Mouse (Mus musculus) CH12.LX (cell line): ENCODE measurements around the gene Lrp11. TPM values are rescaled to one million over a fixed set of nuclear protein-coding genes. Genes with fewer than 3 reads are reported as not detected.

Experiments used
- DNase-seq: peaks from one replicate; pipeline ENCODE4 v3.0.0-alpha.2; 2013; ENCODE audit errors: extremely low read depth
- H3K27ac ChIP-seq: 2 replicates; pipeline ENCODE4 v1.5.1; 2012; ENCODE audit warnings: low read depth, mild to moderate bottlenecking, control low read depth, moderate library complexity; ENCODE audit not compliant: insufficient read depth
- H3K27me3 ChIP-seq: replicated peaks from 2 replicates; pipeline ENCODE3; 2012; ENCODE audit warnings: inconsistent platforms
- H3K36me3 ChIP-seq, 2 experiments: replicated peaks in 1 of 2; 2 replicates each; pipeline versions ENCODE3 to v1.6.1; 2012; ENCODE audit warnings: inconsistent platforms in 1 of 2, low read length in 1 of 2, mild to moderate bottlenecking in 1 of 2, mixed read lengths in 1 of 2, moderate library complexity in 1 of 2; ENCODE audit not compliant: control insufficient read depth in 1 of 2, insufficient read depth in 1 of 2
- H3K4me1 ChIP-seq, 2 experiments: 2 replicates each; pipeline ENCODE4 v1.6.1; 2012; ENCODE audit warnings: inconsistent platforms in 1 of 2, moderate library complexity in 1 of 2; ENCODE audit not compliant: insufficient read depth in 2 of 2, control insufficient read depth in 1 of 2
- H3K4me2 ChIP-seq: 2 replicates; pipeline ENCODE4 v1.6.1; 2012; ENCODE audit warnings: low read depth, mild to moderate bottlenecking, control low read depth; ENCODE audit not compliant: poor library complexity, insufficient read depth, severe bottlenecking
- H3K4me3 ChIP-seq, 3 experiments: fragments of 150-350 bp in 1 of 3; sonication (generic) in 1 of 3; replicated peaks in 1 of 3; 2 replicates each; pipeline versions ENCODE3 to v1.5.1; 2011 to 2012; ENCODE audit warnings: low read depth in 2 of 3, low read length in 2 of 3, mild to moderate bottlenecking in 2 of 3, moderate library complexity in 2 of 3, control low read depth in 1 of 3, improper control_type of control experiment in 1 of 3, inconsistent platforms in 1 of 3, mixed read lengths in 1 of 3; ENCODE audit not compliant: poor library complexity in 1 of 3
- H3K79me2 ChIP-seq: replicated peaks from 2 replicates; pipeline ENCODE4 v1.6.1; 2012; ENCODE audit warnings: mild to moderate bottlenecking, moderate library complexity; ENCODE audit not compliant: control insufficient read depth, poor library complexity, insufficient read depth, severe bottlenecking; ENCODE audit errors: extremely low read depth
- H3K9ac ChIP-seq: 2 replicates; pipeline ENCODE4 v1.6.1; 2012; ENCODE audit warnings: low read depth, mild to moderate bottlenecking, control low read depth, moderate library complexity; ENCODE audit not compliant: insufficient read depth
- H3K9me3 ChIP-seq: replicated peaks from 2 replicates; pipeline ENCODE3; 2012; ENCODE audit warnings: low read length, inconsistent platforms, mixed read lengths
- BHLHE40 ChIP-seq: IDR thresholded peaks from 2 replicates; pipeline ENCODE4 v1.6.1; 2011; ENCODE audit warnings: mild to moderate bottlenecking, low read depth, low read length, improper control_type of control experiment
- CHD1 ChIP-seq: IDR thresholded peaks from 2 replicates; pipeline ENCODE4 v1.6.1; 2012; ENCODE audit warnings: low read depth, low read length, improper control_type of control experiment, inconsistent platforms
- CHD2 ChIP-seq: IDR thresholded peaks from 2 replicates; pipeline ENCODE4 v1.6.1; 2011; ENCODE audit warnings: low read length, improper control_type of control experiment
- CTCF ChIP-seq, 2 experiments: IDR thresholded peaks in 1 of 2; conservative IDR thresholded peaks in 1 of 2; 2 replicates each; pipeline ENCODE4 v1.5.1; 2011 to 2012; ENCODE audit warnings: low read depth in 2 of 2, low read length in 2 of 2, improper control_type of control experiment in 1 of 2, inconsistent platforms in 1 of 2, mild to moderate bottlenecking in 1 of 2, moderate library complexity in 1 of 2
- E2F4 ChIP-seq: IDR thresholded peaks from 2 replicates; pipeline ENCODE4 v1.6.1; 2011; ENCODE audit warnings: low read depth, low read length, improper control_type of control experiment; ENCODE audit not compliant: insufficient replicate concordance
- ETS1 ChIP-seq: conservative IDR thresholded peaks from 2 replicates; pipeline ENCODE4 v1.6.1; 2012; ENCODE audit warnings: low read depth, mild to moderate bottlenecking, inconsistent platforms, low read length, improper control_type of control experiment, moderate library complexity
- HCFC1 ChIP-seq: IDR thresholded peaks from 2 replicates; pipeline ENCODE4 v1.6.1; 2012; ENCODE audit warnings: low read depth, mild to moderate bottlenecking, inconsistent platforms, low read length, improper control_type of control experiment
- IRF4 ChIP-seq: IDR thresholded peaks from 2 replicates; pipeline ENCODE4 v1.6.1; 2014; ENCODE audit warnings: low read depth, mild to moderate bottlenecking, inconsistent platforms, low read length, improper control_type of control experiment
- JUN ChIP-seq: IDR thresholded peaks from 2 replicates; pipeline ENCODE4 v1.6.1; 2011; ENCODE audit warnings: low read depth, mild to moderate bottlenecking, low read length, improper control_type of control experiment, moderate library complexity; ENCODE audit not compliant: insufficient read depth
- JUND ChIP-seq: conservative IDR thresholded peaks from 2 replicates; pipeline ENCODE4 v1.6.1; 2011; ENCODE audit warnings: low read depth, low read length, improper control_type of control experiment
- KAT2A ChIP-seq: IDR thresholded peaks from 2 replicates; pipeline ENCODE4 v1.6.1; 2012; ENCODE audit warnings: low read length, improper control_type of control experiment, inconsistent platforms; ENCODE audit not compliant: insufficient replicate concordance
- MAFK ChIP-seq: IDR thresholded peaks from 2 replicates; pipeline ENCODE4 v1.6.1; 2011; ENCODE audit warnings: low read length, improper control_type of control experiment; ENCODE audit not compliant: insufficient replicate concordance
- MAX ChIP-seq: IDR thresholded peaks from 2 replicates; pipeline ENCODE4 v1.6.1; 2011; ENCODE audit warnings: low read length, improper control_type of control experiment
- MAZ ChIP-seq: IDR thresholded peaks from 2 replicates; pipeline ENCODE4 v1.6.1; 2012; ENCODE audit warnings: low read depth, mild to moderate bottlenecking, inconsistent platforms, low read length, improper control_type of control experiment, moderate library complexity
- MYC ChIP-seq: IDR thresholded peaks from 2 replicates; pipeline ENCODE4 v1.6.1; 2011; ENCODE audit warnings: low read depth, mild to moderate bottlenecking, improper control_type of control experiment, low read length
- NELFE ChIP-seq: IDR thresholded peaks from 2 replicates; pipeline ENCODE4 v1.6.1; 2011; ENCODE audit warnings: low read depth, low read length, improper control_type of control experiment
- NRF1 ChIP-seq: IDR thresholded peaks from 2 replicates; pipeline ENCODE4 v1.6.1; 2014; ENCODE audit warnings: low read depth, mild to moderate bottlenecking, inconsistent platforms, low read length, improper control_type of control experiment, moderate library complexity
- PAX5 ChIP-seq: IDR thresholded peaks from 2 replicates; pipeline ENCODE4 v1.6.1; 2012; ENCODE audit warnings: low read length, inconsistent platforms, mixed read lengths
- POLR2A ChIP-seq: IDR thresholded peaks from 2 replicates; pipeline ENCODE4 v1.6.1; 2011; ENCODE audit warnings: low read depth, mild to moderate bottlenecking, improper control_type of control experiment, low read length
- POLR2AphosphoS2 ChIP-seq: IDR thresholded peaks from 2 replicates; pipeline ENCODE4 v1.6.1; 2011; ENCODE audit warnings: low read depth, low read length, improper control_type of control experiment
- RCOR1 ChIP-seq: conservative IDR thresholded peaks from 2 replicates; pipeline ENCODE4 v1.6.1; 2012; ENCODE audit warnings: low read depth, mild to moderate bottlenecking, inconsistent platforms, low read length, improper control_type of control experiment
- SIN3A ChIP-seq: IDR thresholded peaks from 2 replicates; pipeline ENCODE4 v1.6.1; 2012; ENCODE audit warnings: low read length, improper control_type of control experiment, inconsistent platforms
- SMC3 ChIP-seq: IDR thresholded peaks from 2 replicates; pipeline ENCODE4 v1.6.1; 2011; ENCODE audit warnings: low read depth, low read length, improper control_type of control experiment
- TBP ChIP-seq: conservative IDR thresholded peaks from 2 replicates; pipeline ENCODE4 v1.6.1; 2011; ENCODE audit warnings: low read depth, low read length, improper control_type of control experiment
- TCF12 ChIP-seq: IDR thresholded peaks from 2 replicates; pipeline ENCODE4 v1.6.1; 2014; ENCODE audit warnings: low read depth, mild to moderate bottlenecking, inconsistent platforms, low read length, improper control_type of control experiment
- UBTF ChIP-seq: IDR thresholded peaks from 2 replicates; pipeline ENCODE4 v1.6.1; 2012; ENCODE audit warnings: low read depth, mild to moderate bottlenecking, inconsistent platforms, low read length, improper control_type of control experiment, moderate library complexity
- USF2 ChIP-seq: conservative IDR thresholded peaks from 2 replicates; pipeline ENCODE4 v1.6.1; 2011; ENCODE audit warnings: low read depth, low read length, improper control_type of control experiment
- ZNF384 ChIP-seq: IDR thresholded peaks from 2 replicates; pipeline ENCODE4 v1.6.1; 2012; ENCODE audit warnings: low read depth, low read length, improper control_type of control experiment, inconsistent platforms
- dilution Hi-C: fragments of 300-500 bp; cut with MboI; formaldehyde crosslinking; loops from 2 replicates; pipeline ENCODE4 v1.14.3; 2020; ENCODE audit warnings: low sequenced_read_pairs; ENCODE audit not compliant: extremely low pct_unique_long_range_greater_than_20kb, extremely low pct_ligation_motif_present
- in situ Hi-C: fragments of 300-500 bp; cut with MboI; formaldehyde crosslinking; loops from 3 replicates; pipeline ENCODE4 v1.14.3; 2019; ENCODE audit warnings: low sequenced_read_pairs, low pct_ligation_motif_present, low pct_unique_long_range_greater_than_20kb, mixed read lengths
- polyA plus RNA-seq: library from polyadenylated mRNA; unstranded; fragments of >175 nt; gene quantifications from 2 replicates; pipeline ENCODE4 v1.2.1, GENCODE M21; 2012; ENCODE audit warnings: low read depth; ENCODE audit not compliant: insufficient read length
- total RNA-seq, 2 experiments: library from RNA; depleted of rRNA; stranded (reverse); fragments of 300-350 nt in 1 of 2; fragments of >200 nt in 1 of 2; gene quantifications; 2 replicates each; pipeline ENCODE4 v1.2.3; 2012 to 2014

Gene Lrp11
- total and polyA plus RNA-seq, 3 experiments, result 4.7 to 6.0 (median 4.9) TPM

- no peak overlapping the region for H3K9ac ChIP-seq
- no peak overlapping the region for H3K27ac ChIP-seq
- H3K4me1 ChIP-seq, result peaks cover 0 to 11% of the 10 kb centered on the region in 2 experiments; a peak in 2 of 4 replicates
- H3K9me3 ChIP-seq, result no peaks in the 10 kb centered on the region
- peaks cover 36 to 74% of the 10 kb centered on the region in 2 experiments for H3K36me3 ChIP-seq
- H3K79me2 ChIP-seq, result peaks cover 12% of the 10 kb centered on the region
- no peak for DNase-seq
- dilution Hi-C loops, result no loop called here
- no peaks in the 10 kb centered on the region for H3K27me3 ChIP-seq
- no peak overlapping the region for H3K4me3 ChIP-seq
- in situ Hi-C loops, result no loop called here
- TF ChIP-seq JUN (no peak), IRF4 (no peak)
- H3K4me2 ChIP-seq, result no peak overlapping the region
These were observed 56.3 kb downstream of the Lrp11 start for GRCm38 (mm10) chr10:7645911-7646310.

GRCm38 (mm10) chr10:7649059-7649458, 59.5 kb downstream of the Lrp11 start:
- in situ Hi-C loops, result no loop called here

GRCm38 (mm10) chr10:7651057-7651456, 61.5 kb downstream of the Lrp11 start:
- DNase-seq, result no peak
- no peaks in the 10 kb centered on the region for H3K27me3 ChIP-seq
- H3K9ac ChIP-seq, result no peak overlapping the region
- H3K27ac ChIP-seq, result no peak overlapping the region
- TF ChIP-seq JUND (no peak), CTCF (conservative IDR thresholded peaks at IDR 0.05 in 1 of 2, IDR thresholded peaks at IDR 0.05 in 1 of 2; ENCODE audit: low read depth in 2 of 2, low read length in 2 of 2) (no peak), BHLHE40 (no peak), MAX (no peak), MAZ (no peak), E2F4 (no peak), KAT2A (no peak), TCF12 (no peak), NELFE (no peak), ZNF384 (no peak), UBTF (no peak), POLR2AphosphoS2 (no peak), POLR2A (no peak), SIN3A (no peak), CHD2 (no peak), SMC3 (no peak), ETS1 (no peak), MAFK (no peak), USF2 (no peak), JUN (no peak)
- dilution Hi-C loops (no loop called here), in situ Hi-C loops (no loop called here)
- no peak overlapping the region for H3K4me2 ChIP-seq
- H3K79me2 ChIP-seq, result peaks cover 43% of the 10 kb centered on the region
- no peak overlapping the region for H3K4me3 ChIP-seq
- H3K36me3 ChIP-seq, result peaks cover 25 to 60% of the 10 kb centered on the region in 2 experiments
- no peaks in the 10 kb centered on the region for H3K9me3 ChIP-seq
- H3K4me1 ChIP-seq, result peaks cover 0 to 20% of the 10 kb centered on the region in 2 experiments; a peak in 2 of 4 replicates

More at GRCm38 (mm10) chr10:7649059-7649458, 59.5 kb downstream of the Lrp11 start:
- Histone ChIP-seq H3K36me3 (peaks cover 32 to 62% of the 10 kb centered on the region in 2 experiments), H3K9ac (no peak overlapping the region), H3K4me1 (peaks cover 0 to 17% of the 10 kb centered on the region in 2 experiments; a peak in 2 of 4 replicates), H3K9me3 (no peaks in the 10 kb centered on the region), H3K27me3 (no peaks in the 10 kb centered on the region), H3K4me3 (no peak overlapping the region), H3K4me2 (no peak overlapping the region), H3K79me2 (peaks cover 30% of the 10 kb centered on the region), H3K27ac (no peak overlapping the region)
- dilution Hi-C loops, result no loop called here
- TF ChIP-seq RCOR1 (no peak), MYC (no peak), MAX (no peak), E2F4 (no peak), HCFC1 (no peak), MAZ (no peak), ZNF384 (no peak), CHD1 (no peak), SIN3A (no peak), USF2 (no peak), NRF1 (no peak), CHD2 (no peak), NELFE (no peak), SMC3 (no peak), PAX5 (no peak), TBP (no peak)
- DNase-seq, result no peak
